Mouse (Mus musculus): ENCODE data around the gene Pde8b.

- TF ChIP-seq CHD2 (IDR thresholded peaks at IDR 0.05; ENCODE audit: low read depth, low read length) (no peak), MAFK (IDR thresholded peaks at IDR 0.05; ENCODE audit: insufficient read depth, low read depth, low read length) (no peak), HCFC1 (IDR thresholded peaks at IDR 0.05; ENCODE audit: borderline replicate concordance, insufficient read depth, low read length) (no peak)
Observed at GRCm38 (mm10) chr13:95288027-95288426, 37.9 kb upstream of the Pde8b start.
